Mouse (Mus musculus) skeletal muscle tissue, adult 2 months (tissue): ENCODE measurements at regions not wholly inside any gene's neighbourhood (a gene's known extent, or its start where the extent isn't known, plus 50 kb on each side); places are given as distances from the start of the nearest gene placed in this dataset.

Experiments
- DNase-seq: peaks from one replicate; pipeline ENCODE4 v3.0.0-alpha.2; 2012; ENCODE audit warnings: low read depth, low spot score

DNA sequence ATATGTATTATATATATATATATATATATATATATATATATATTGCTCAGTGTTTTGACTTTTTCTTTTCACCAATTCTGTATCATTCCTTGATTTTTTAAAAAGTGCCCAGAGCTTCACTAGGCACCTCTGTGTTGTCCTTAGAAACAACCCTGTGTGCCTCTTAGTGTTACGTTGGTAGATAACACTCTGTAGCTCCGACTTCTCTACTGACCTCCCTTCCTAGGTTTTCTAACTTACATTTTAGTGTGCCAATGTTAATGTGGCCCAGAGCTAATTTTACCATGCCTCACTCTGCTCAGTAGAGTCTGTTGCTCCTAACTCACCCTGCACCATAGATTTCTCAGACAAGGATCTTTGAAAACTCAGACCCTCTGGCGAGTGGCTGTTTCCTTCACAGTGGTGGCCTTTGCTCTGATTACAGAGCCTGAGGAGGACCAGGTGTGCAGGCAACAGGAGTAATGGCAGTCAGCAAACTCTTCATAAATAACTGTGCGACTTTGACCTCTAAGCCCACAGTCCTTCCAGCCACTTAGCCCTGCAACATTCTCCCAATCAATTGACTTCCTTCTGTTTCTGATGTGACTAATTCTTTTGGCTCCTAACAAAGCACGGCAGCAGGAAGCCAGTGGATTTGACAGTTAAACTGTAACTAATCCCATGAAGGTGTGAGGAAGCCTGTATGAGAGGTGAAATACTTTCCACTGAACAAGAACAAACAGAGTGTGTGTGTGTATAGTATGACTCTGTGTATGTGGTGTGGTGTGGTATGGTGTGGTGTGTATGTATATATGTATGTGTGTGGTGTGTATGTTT lies 53.6 kb upstream of the Actr3 start:
- no peak for DNase-seq

DNA sequence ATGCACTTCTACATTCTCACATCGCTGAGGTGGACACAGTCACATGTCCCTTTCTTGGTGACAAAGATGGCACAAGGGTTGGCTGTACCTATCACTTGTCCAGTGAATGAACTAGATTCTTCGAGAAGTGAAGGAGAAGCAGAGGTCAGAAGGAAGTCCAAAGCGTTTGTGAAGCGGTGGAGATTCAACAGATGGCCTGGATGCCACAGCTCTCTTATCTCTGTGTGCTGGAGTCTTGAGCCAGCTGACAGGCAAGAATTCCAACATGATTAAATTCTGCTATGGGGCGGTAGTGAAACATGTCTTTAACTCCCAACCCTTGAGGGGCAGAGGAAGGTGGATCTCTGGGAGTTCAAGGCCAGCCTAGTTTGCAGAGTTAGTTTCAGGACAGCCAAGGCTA lies 55.5 kb upstream of the Actr3 start:
- no peak for DNase-seq

DNA sequence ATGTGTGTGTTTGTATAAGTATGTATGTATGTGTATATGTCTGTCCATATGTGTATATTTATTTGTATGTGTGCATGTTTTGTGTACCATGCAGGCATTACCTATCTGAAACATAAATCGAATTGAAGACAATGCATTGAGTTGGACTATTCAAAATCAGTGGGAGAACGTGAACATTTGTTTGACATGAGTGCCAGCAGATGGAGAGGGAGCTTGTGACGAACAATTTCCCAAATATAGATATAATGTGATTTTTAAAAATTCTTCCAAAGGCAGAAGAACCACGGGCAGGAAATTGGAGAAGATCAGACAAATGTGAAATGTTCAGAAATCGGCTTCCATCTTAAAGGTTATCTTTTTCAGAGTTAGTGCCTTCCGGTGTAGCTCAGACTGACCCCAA lies 59.1 kb upstream of the Actr3 start:
- DNase-seq: no peak

DNA sequence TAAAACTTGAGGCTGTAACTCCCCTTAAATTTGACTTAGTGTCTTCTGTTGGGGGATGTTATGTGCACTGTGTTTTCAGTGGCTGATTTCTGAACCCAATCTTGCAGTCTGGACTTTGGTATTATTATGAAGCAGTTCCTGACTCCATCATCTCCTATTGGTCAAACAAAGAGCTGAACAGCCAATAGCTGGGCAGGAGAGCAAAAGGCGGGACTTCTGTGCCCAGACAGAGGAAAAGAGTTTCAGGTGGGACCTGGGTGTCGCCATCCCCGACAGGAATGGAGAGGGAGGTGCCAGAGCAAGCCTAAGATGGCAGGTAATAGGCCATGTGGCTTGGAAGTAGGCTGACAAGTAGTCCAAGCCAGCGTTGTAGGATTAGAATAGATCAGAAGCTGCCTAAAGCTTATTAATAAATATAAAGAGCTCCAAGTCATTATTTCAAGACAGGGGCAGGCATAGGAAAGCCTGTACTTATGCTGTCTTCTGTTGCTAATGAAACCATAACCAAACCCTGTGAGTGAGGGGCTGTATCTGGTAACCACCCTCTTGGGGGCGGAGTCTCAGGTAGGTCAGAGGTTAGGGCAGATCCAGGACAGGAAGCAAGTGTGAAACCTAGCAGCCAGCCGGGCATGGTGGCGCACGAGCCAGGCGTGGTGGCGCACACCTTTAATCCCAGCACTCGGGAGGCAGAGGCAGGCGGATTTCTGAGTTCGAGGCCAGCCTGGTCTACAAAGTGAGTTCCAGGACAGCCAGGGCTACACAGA lies 60.0 kb upstream of the Actr3 start:
- DNase-seq: no peak

DNA sequence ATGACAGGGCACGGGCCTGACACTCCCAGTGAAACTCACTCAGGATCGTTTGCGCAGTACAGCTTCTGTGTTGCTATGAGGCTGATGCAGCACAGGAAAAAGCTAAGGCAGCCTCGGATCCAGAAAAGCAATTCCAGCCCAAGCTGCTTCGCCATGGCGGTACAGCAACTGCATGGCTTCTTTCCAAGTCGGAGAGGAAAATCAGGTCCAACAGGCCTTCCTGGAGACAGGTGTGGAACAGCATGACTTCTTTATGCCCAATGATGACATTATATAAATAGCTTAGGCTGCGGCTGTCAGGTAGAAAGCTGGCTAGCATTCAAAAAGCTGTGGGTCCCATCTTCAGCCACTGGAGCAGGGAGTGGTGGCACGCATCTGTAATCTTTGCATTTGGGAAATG lies 61.5 kb upstream of the Actr3 start:
- DNase-seq: no peak

DNA sequence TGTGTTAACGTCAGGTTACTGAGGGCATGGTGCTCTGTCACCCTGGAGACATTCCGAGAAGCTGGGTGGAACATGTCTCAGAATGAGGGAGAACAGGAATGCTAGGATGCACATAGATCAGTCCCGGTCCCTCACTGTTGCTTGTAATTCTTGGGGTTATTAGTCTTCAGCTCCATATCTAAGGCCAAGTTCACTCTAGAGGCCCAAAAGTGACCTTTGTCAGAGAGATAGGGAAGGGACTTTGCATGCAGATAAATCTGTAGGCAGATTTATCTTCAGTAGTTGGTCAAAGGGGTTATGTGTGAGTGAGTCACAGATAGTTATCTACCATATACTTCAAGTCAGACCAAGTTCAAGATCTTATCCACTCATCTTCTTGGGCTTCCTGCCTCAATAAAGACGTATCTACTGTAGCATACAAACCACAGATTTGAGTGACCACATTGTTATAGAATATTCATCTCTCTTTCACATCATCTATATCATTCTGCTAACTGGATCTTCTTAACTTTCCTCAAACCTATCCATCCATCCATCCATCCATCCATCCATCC lies 58.4 kb upstream of the Slc35f5 start:
- no peak for DNase-seq

DNA sequence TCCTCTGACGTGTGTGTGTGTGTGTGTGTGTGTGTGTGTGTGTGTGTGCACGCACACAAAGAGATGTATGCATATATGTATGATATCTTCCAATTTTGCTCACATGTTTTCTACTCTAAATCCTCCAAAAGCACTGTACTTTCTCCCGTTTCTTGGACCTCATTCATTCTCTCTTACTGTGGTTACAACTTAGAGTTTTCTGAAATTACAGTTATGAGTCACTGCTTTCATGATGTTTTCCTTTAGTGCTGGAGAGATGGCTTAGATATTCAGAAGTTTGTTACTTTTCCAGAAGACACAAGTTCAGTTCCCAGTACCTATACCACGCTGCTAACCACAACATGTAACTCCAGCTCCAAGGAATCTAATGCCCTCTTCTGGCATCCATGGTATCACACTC lies 56.5 kb upstream of the Slc35f5 start:
- DNase-seq: no peak

DNA sequence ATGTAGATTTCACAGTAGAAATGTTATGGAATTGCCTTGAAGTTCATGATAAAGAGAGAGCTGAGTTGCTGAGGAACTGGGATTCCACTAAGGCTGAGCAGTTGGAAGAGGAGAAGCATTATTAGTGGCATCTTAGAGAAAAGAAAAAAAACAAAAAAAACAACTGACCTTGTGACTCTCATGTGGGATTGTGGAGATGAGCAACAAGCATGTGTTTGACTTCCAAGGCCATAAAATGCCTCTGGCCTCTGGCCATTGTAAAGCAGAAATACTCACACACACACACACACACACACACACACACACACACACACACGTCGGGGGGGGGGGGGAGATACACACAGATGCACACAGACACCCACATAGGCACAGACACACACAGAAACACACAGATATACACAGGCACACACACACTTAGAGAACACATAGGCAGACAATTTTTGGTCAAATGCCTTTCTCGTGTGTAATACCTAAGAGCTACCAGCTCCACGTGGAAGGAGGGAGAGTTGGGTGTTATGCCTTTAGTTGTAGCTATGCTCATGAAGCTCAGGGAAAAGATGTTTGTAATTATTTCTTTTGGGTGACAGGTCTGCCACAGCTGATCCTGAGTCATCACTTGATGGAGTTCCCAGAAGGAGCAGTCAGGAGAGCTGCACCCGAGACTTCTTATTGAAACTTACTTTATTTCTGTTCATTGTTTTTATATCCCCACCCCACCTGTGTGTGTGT lies 52.4 kb upstream of the Slc35f5 start:
- DNase-seq: peak; percentile 33

DNA sequence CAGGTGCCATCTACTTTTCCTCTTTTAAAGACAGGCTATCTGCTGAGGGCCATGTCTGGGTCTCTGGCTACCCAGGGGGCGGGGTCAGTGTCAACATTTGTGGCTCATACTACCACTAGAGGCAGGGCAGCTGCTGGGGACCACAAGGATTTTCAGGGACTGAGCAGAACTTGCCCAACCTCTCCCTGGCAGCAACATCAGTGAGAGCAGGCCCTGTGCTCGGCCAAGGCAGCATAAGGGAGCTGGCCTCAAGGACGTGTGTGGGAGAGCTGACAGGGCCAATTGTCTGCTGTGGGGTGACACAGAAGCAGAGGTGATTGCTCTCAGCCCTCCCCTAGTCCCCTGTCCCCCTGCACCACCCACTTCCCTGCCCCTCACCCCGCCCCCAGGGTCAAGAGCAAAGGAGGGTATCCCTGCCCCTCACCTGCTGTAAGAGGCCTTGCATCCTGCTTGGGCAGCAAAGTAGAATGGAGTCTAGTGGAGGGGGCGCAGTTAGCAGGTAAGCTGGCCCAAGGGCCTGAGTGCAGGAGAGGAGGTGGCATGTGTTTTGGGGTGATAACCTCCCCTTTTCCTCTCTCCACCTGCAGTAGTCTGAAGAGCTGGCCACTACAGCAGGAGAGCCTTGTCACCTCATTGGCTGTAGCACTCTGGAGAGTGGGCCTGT lies 51.7 kb upstream of the Slc35f5 start:
- DNase-seq: peak; percentile 32
